Mouse (Mus musculus): ENCODE data around the gene Hsp90ab1. TPM values are rescaled to one million over a fixed set of nuclear protein-coding genes. Genes with fewer than 3 reads are reported as not detected.

The Hsp90ab1 gene
- 844 TPM for polyA plus RNA-seq (2014; fragmentation: Illumina TruSeq; extraction: RNeasy Lipid Tissue Mini Kit (QIAGEN cat#74804); ENCODE audit: low read depth, low replicate concordance)

DNA sequence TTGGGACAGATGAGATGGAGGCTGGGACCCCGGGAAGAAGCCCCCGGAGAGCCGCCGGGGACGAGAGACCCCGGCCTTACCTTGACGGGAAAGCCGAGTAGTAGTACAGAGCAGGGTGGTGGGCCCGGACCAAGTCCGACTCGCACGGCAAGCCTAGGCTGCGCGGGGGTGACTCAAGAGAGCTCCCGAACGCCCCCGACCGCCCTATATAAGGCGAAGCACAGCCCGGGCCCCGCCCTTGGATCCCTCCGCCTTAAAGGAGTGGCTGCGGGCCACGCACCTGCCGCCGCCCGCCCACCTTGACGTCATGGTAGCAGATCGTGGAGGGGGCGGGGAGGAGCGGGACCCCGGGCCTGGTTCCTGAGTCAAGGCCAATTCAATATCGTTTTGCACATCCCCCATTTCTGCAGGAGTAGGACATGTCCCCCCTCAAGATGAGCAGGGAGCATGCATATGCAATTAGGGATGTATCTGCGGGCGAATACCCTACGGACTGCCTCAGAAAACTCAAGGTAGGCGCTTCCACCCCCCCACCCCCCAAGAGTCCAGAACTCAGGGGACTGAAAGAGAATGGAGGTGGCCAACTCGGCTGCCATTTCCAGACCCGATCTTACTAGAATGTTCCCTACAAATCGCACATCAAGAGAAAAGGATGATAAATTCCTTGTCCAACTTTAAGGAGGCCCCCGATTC, at the start of gene Hsp90ab1:
Gene Hsp90ab1 (minus strand): TSS at position 185 of the 693 bp plus-strand sequence.

GRCm38 (mm10) chr17:45601877-45602304, 28.8 kb upstream of the Hsp90ab1 start, which contains the start of gene Mymx:
Gene Mymx, minus strand, starts transcription at chr17:45602102.

DNA sequence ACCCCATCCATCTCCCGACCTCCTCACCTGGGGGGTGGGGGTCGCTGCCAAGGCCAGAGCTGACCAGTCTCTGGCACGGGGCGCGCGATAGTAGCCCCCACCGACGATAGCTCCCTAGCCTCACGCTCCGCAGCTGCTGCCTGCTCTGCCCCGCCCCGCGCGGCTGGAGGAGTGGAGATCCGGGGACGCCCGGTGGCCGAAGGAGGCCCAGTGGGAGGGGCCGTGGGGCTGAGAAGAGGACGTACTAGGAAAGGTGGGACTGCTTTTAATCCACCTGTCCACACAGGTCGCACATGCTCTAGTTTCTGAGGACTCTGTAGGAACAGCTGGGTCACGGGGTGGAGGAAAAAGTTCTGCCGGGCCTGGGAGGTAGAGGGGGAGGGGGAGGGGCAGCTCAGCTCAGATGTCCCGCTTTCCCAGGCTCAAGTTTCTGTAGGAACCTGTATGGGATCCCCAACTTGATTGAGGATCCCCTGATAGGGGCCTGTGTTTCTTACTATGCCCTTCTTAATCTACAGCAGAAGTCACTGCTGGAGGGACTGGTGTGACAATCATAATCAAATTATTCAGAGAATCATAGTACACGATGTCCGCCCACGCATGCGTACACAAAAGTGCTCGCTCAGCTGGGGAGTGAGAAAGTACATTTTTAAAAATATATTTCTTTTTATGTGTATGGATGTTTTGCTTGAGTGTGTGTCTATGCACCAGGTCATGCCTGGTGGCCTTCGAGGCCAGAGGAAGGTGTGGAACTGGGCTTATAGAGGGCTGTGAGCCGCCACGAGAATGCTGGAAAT, 26.6 kb upstream of the Hsp90ab1 start, which contains the start of gene Slc29a1:
Gene Slc29a1 (minus strand): TSS at position 161 of the 797 bp plus-strand sequence.

DNA sequence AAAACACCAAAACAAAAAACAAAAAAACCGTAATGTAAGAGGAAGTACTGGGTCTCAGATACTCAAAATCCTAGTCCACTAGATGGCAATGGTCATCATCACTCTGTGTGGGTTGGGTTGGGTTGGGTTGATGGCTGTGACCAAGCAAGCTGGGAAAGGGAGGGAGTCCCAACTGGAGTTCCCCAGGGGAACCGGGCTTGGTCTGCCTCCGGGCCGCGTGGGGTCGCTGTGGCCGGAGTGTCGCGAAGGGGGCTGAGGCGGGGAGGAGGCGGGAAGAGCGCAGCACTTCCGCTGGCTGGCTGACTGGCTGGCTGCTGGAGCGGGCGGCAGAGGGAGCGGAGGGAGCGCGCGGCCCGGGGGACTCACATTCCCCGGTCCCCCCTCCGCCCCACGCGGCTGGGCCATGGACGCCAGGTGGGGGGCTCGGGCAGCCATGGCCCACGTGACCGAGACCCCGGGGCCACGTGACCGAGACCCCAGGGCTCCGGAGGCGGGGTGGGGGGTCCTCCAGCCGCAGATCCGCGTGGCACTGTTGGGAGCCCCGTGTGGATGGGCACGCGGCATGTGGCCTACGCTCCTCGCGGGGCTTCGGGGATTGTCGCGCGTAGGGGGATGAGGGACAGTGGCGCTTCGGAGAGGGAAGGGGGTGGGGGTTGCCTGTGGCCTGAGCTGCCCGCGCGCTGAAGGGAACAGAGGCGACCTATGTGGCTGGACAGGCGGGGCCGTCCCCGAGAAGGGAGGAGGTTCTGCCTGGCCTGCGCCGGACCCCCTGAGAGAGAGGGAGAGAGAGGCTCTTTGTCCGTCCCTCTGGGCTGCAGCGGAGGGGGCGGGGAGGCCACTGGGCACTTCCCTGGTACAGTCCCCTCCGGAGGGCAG, 9.2 kb downstream of the Hsp90ab1 start, which contains the start of gene Slc35b2:
Gene Slc35b2 (plus strand): TSS at position 220 of the 876 bp plus-strand sequence.

DNA sequence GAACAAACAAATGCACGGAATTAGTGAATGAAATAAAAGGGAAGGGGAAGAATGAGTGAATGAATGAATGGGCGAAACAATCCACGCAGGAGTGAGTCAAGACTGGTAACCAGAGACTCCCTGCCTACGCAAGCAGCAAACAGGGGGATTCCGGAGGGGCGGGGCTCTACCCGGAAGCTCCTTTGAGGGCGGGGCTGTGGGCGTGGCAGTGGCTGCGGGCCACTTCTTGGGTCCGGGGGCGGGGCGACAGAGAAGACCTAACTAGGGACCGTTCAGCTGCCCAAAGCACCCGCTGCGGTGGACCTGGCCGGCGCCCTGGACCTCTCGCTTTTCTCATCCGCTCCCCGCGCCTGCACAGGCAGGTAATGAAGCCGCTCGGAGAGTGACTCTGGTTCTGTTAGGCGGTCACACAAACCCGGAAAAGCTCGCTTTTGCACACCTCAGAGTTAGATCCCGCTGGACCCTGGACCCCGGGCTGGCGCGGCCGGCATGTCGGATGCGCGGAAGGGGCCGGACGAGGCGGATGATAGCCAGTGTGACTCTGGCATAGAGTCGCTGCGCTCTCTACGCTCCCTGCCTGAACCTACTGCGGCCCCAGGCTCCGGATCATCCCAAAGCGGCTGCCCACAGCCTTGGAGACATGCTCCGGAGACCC, 17.5 kb downstream of the Hsp90ab1 start, which contains the start of gene Nfkbie:
Gene Nfkbie (plus strand): TSS at position 252 of the 655 bp plus-strand sequence.

DNA sequence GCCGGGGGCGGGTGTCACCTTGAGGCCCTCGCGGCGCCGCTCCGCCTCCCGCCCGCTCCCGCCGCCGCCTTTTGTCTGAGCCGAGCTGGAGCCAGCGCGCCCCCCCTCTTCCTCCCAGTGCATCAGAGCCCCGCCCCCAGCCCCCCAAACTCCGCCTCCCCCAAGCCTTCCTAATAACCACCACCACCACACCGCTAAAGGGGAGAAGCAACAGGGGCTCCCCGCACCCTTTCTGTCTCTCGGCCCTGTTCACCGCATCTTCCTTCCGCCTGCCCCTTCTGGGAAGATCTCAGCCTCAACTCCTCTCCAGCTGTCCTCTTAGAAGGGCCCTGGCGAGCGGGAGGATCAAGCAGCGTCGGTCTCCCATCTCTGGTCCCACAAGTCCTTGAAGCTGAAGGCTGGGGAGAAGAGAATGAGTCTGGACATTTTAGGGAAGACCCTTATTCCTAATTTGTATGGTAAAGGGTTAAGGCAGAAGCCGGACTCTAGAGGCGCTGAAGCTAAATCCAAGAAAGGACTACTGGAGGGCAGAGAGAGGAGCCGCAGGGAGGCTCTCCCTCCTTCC, 23.4 kb downstream of the Hsp90ab1 start, which contains the start of gene Tmem151b:
Gene Tmem151b (minus strand): TSS at position 61 of the 565 bp plus-strand sequence.

GRCm38 (mm10) chr17:45523263-45523662, 49.8 kb downstream of the Hsp90ab1 start, which contains the start of gene Tcte1:
Gene Tcte1, plus strand, starts transcription at chr17:45523434.

Other genes with a start within 250 kb of the Hsp90ab1 start
- gene Cdc5l, start 139.5 kb downstream of the Hsp90ab1 start, polyA plus RNA-seq (2014; fragmentation: Illumina TruSeq; extraction: RNeasy Lipid Tissue Mini Kit (QIAGEN cat#74804); ENCODE audit: low read depth, low replicate concordance) = 36.2 TPM
- gene Spats1, start 97.9 kb downstream of the Hsp90ab1 start, polyA plus RNA-seq (2014; fragmentation: Illumina TruSeq; extraction: RNeasy Lipid Tissue Mini Kit (QIAGEN cat#74804); ENCODE audit: low read depth, low replicate concordance) = 0.66 TPM
- gene Aars2, start 66.4 kb downstream of the Hsp90ab1 start, polyA plus RNA-seq (2014; fragmentation: Illumina TruSeq; extraction: RNeasy Lipid Tissue Mini Kit (QIAGEN cat#74804); ENCODE audit: low read depth, low replicate concordance) = 6.2 TPM
- 4.0 TPM for gene Tcte1, start 49.8 kb downstream of the Hsp90ab1 start, polyA plus RNA-seq (2014; fragmentation: Illumina TruSeq; extraction: RNeasy Lipid Tissue Mini Kit (QIAGEN cat#74804); ENCODE audit: low read depth, low replicate concordance)
- 0.81 TPM for gene Tmem151b, start 23.6 kb downstream of the Hsp90ab1 start, polyA plus RNA-seq (2014; fragmentation: Illumina TruSeq; extraction: RNeasy Lipid Tissue Mini Kit (QIAGEN cat#74804); ENCODE audit: low read depth, low replicate concordance)
- 6.0 TPM for gene Nfkbie, start 17.6 kb downstream of the Hsp90ab1 start, polyA plus RNA-seq (2014; fragmentation: Illumina TruSeq; extraction: RNeasy Lipid Tissue Mini Kit (QIAGEN cat#74804); ENCODE audit: low read depth, low replicate concordance)
- 59.7 TPM for gene Slc35b2, start 9.4 kb downstream of the Hsp90ab1 start, polyA plus RNA-seq (2014; fragmentation: Illumina TruSeq; extraction: RNeasy Lipid Tissue Mini Kit (QIAGEN cat#74804); ENCODE audit: low read depth, low replicate concordance)
- 69.4 TPM for gene Slc29a1, start 26.3 kb upstream of the Hsp90ab1 start, polyA plus RNA-seq (2014; fragmentation: Illumina TruSeq; extraction: RNeasy Lipid Tissue Mini Kit (QIAGEN cat#74804); ENCODE audit: low read depth, low replicate concordance)
- not detected for gene Mymx, start 28.8 kb upstream of the Hsp90ab1 start, polyA plus RNA-seq (2014; fragmentation: Illumina TruSeq; extraction: RNeasy Lipid Tissue Mini Kit (QIAGEN cat#74804); ENCODE audit: low read depth, low replicate concordance)
- gene Capn11, start 86.1 kb upstream of the Hsp90ab1 start, polyA plus RNA-seq (2014; fragmentation: Illumina TruSeq; extraction: RNeasy Lipid Tissue Mini Kit (QIAGEN cat#74804); ENCODE audit: low read depth, low replicate concordance) = 0.37 TPM
- gene Mrpl14, start 113.1 kb upstream of the Hsp90ab1 start, polyA plus RNA-seq (2014; fragmentation: Illumina TruSeq; extraction: RNeasy Lipid Tissue Mini Kit (QIAGEN cat#74804); ENCODE audit: low read depth, low replicate concordance) = 73.1 TPM
- 39.0 TPM for gene Tmem63b, start 113.6 kb upstream of the Hsp90ab1 start, polyA plus RNA-seq (2014; fragmentation: Illumina TruSeq; extraction: RNeasy Lipid Tissue Mini Kit (QIAGEN cat#74804); ENCODE audit: low read depth, low replicate concordance)
- gene 1600014C23Rik, start 160.6 kb upstream of the Hsp90ab1 start, polyA plus RNA-seq (2014; fragmentation: Illumina TruSeq; extraction: RNeasy Lipid Tissue Mini Kit (QIAGEN cat#74804); ENCODE audit: low read depth, low replicate concordance) = 2.7 TPM

Measured in adipose tissue, adult 10 weeks (tissue).